ENCODE assay signal across 25 mouse cellular contexts in genomic region chr9:60092428-60092827, GRCm38 (mm10).
DNase-seq lines count a peak whose midpoint lies in the region; ATAC-seq and TF ChIP-seq lines count a peak whose summit lies in the region.
"Had no signal": no experiment of that assay in that cellular context is flagged by ENCODE, and none has a peak within 500 bp of the region (broad histone marks: within the 10 kb centered on the region; RNA-seq: fewer than 3 reads in every experiment).

No protein-coding gene starts in this region.

- WGBS in embryonic facial prominence, embryonic 12.5 days, result 31% methylated on average over 5 of the region's 5 CpGs
- 40% methylated on average over 5 of the region's 5 CpGs for WGBS in embryonic facial prominence, embryonic 10.5 days
- 11% methylated on average over 5 of the region's 5 CpGs for WGBS in limb, embryonic 11.5 days
- WGBS in limb, embryonic 14.5 days, result 6% methylated on average over 5 of the region's 5 CpGs

- no peaks in the 10 kb centered on the region for H3K27me3 ChIP-seq in embryonic facial prominence, embryonic 12.5 days
- H3K27me3 ChIP-seq in embryonic facial prominence, embryonic 10.5 days (replicated peaks; ENCODE audit: low read depth, poor library complexity, severe bottlenecking), result no peaks in the 10 kb centered on the region
- no peaks in the 10 kb centered on the region for H3K27me3 ChIP-seq in limb, embryonic 11.5 days (ENCODE audit: control insufficient read depth, insufficient read depth, low read length)
- H3K27me3 ChIP-seq in limb, embryonic 14.5 days (ENCODE audit: control insufficient read depth, insufficient read depth, low read length), result no peaks in the 10 kb centered on the region
- H3K27me3 ChIP-seq: forebrain, embryonic 12.5 days; forebrain, embryonic 15.5 days; heart, embryonic 12.5 days; heart, embryonic 15.5 days; hindbrain, embryonic 13.5 days; intestine, embryonic 15.5 days; Patski had no signal

- DNase-seq in embryonic facial prominence, embryonic 10.5 days (ENCODE audit: low spot score), result no peak
- peak; percentile 52 for DNase-seq in limb, embryonic 11.5 days (ENCODE audit: low spot score)
- no peak for DNase-seq in limb, embryonic 14.5 days (ENCODE audit: low spot score)
- DNase-seq in Muller cell, postnatal 12 days (ENCODE audit: inconsistent ontology term), result no peak
- no peak for DNase-seq in lung, postnatal 36 days
- DNase-seq: adrenal gland, postnatal 10 days; cerebellum, adult 11 months; cerebellum, adult 2 months; cerebellum, adult 9-11 months; cerebellum, postnatal 25 days; gastrocnemius, postnatal 10 days; gastrocnemius, postnatal 36 days; heart, postnatal 10 days; heart, postnatal 36 days had no signal

- no peak overlapping the region for H3K4me3 ChIP-seq in embryonic facial prominence, embryonic 12.5 days
- no peak overlapping the region for H3K4me3 ChIP-seq in embryonic facial prominence, embryonic 10.5 days
- H3K4me3 ChIP-seq in limb, embryonic 11.5 days (ENCODE audit: low read depth, low read length), result no peak overlapping the region
- H3K4me3 ChIP-seq in limb, embryonic 14.5 days (replicated peaks; ENCODE audit: low read length), result no peak overlapping the region
- H3K4me3 ChIP-seq: erythroblast, embryonic 14.5 days; forebrain, embryonic 12.5 days; forebrain, embryonic 15.5 days; heart, embryonic 12.5 days; heart, embryonic 15.5 days; hindbrain, embryonic 10.5 days; hindbrain, embryonic 13.5 days; intestine, embryonic 15.5 days had no signal

- no peak overlapping the region for H3K27ac ChIP-seq in embryonic facial prominence, embryonic 12.5 days
- no peak overlapping the region for H3K27ac ChIP-seq in embryonic facial prominence, embryonic 10.5 days (replicated peaks)
- H3K27ac ChIP-seq in limb, embryonic 11.5 days (replicated peaks; ENCODE audit: low read depth, low read length), result peak overlapping the region; percentile 67
- no peak overlapping the region for H3K27ac ChIP-seq in limb, embryonic 14.5 days (replicated peaks; ENCODE audit: low read depth, low read length)
- H3K27ac ChIP-seq: forebrain, embryonic 12.5 days; forebrain, embryonic 15.5 days; heart, embryonic 15.5 days; hindbrain, embryonic 10.5 days; hindbrain, embryonic 13.5 days; intestine, embryonic 15.5 days had no signal

- no peak for ATAC-seq in embryonic facial prominence, embryonic 12.5 days (ENCODE audit: insufficient number of reproducible peaks, insufficient read depth, low FRiP score, low TSS enrichment)
- no peak for ATAC-seq in limb, embryonic 11.5 days (ENCODE audit: insufficient number of reproducible peaks, low FRiP score, low TSS enrichment, low read depth)
- ATAC-seq in limb, embryonic 14.5 days (ENCODE audit: low FRiP score, low read depth), result no peak
- ATAC-seq: forebrain, embryonic 15.5 days; hindbrain, embryonic 16.5 days; intestine, embryonic 15.5 days; Patski had no signal

- no peaks in the 10 kb centered on the region for H3K9me3 ChIP-seq in embryonic facial prominence, embryonic 12.5 days
- no peaks in the 10 kb centered on the region for H3K9me3 ChIP-seq in embryonic facial prominence, embryonic 10.5 days
- no peaks in the 10 kb centered on the region for H3K9me3 ChIP-seq in limb, embryonic 11.5 days (ENCODE audit: control insufficient read depth, low read length)
- no peaks in the 10 kb centered on the region for H3K9me3 ChIP-seq in limb, embryonic 14.5 days (ENCODE audit: control insufficient read depth, low read length)
- H3K9me3 ChIP-seq: forebrain, embryonic 12.5 days; forebrain, embryonic 15.5 days; heart, embryonic 12.5 days; heart, embryonic 15.5 days; hindbrain, embryonic 10.5 days; hindbrain, embryonic 13.5 days; intestine, embryonic 15.5 days had no signal

- H3K4me2 ChIP-seq in embryonic facial prominence, embryonic 12.5 days (replicated peaks), result peak overlapping the region; percentile 20; the same call in 1 of the 2 replicates
- no peak overlapping the region for H3K4me2 ChIP-seq in limb, embryonic 11.5 days (ENCODE audit: low read depth, severe bottlenecking)
- H3K4me2 ChIP-seq in limb, embryonic 14.5 days (replicated peaks; ENCODE audit: low read depth, low read length, severe bottlenecking), result peak overlapping the region; percentile 17; the same call in 1 of the 2 replicates
- H3K4me2 ChIP-seq: forebrain, embryonic 12.5 days; forebrain, embryonic 15.5 days; heart, embryonic 12.5 days; heart, embryonic 15.5 days; hindbrain, embryonic 13.5 days; intestine, embryonic 15.5 days had no signal

- no peak for TF ChIP-seq POLR2A in limb, embryonic 14.5 days (IDR thresholded peaks at IDR 0.05; ENCODE audit: borderline replicate concordance, extremely low read depth, insufficient read depth, insufficient read length)

- H3K9ac ChIP-seq in embryonic facial prominence, embryonic 12.5 days, result no peak overlapping the region
- no peak overlapping the region for H3K9ac ChIP-seq in limb, embryonic 11.5 days (ENCODE audit: low read length)
- H3K9ac ChIP-seq in limb, embryonic 14.5 days (ENCODE audit: low read depth, low read length, severe bottlenecking), result no peak overlapping the region
- H3K9ac ChIP-seq: forebrain, embryonic 12.5 days; forebrain, embryonic 15.5 days; heart, embryonic 12.5 days; heart, embryonic 15.5 days; hindbrain, embryonic 13.5 days; intestine, embryonic 15.5 days had no signal

- no peaks in the 10 kb centered on the region for H3K36me3 ChIP-seq in embryonic facial prominence, embryonic 12.5 days
- no peaks in the 10 kb centered on the region for H3K36me3 ChIP-seq in embryonic facial prominence, embryonic 10.5 days (replicated peaks)
- H3K36me3 ChIP-seq in limb, embryonic 11.5 days (ENCODE audit: control insufficient read depth, insufficient read depth, low read length), result no peaks in the 10 kb centered on the region
- H3K36me3 ChIP-seq in limb, embryonic 14.5 days (ENCODE audit: control insufficient read depth, insufficient read depth, low read length), result no peaks in the 10 kb centered on the region
- H3K36me3 ChIP-seq: forebrain, embryonic 12.5 days; forebrain, embryonic 15.5 days; heart, embryonic 12.5 days; heart, embryonic 15.5 days; hindbrain, embryonic 10.5 days; hindbrain, embryonic 13.5 days; intestine, embryonic 15.5 days had no signal

- H3K4me1 ChIP-seq in embryonic facial prominence, embryonic 12.5 days, result peaks cover 9% of the 10 kb centered on the region
- H3K4me1 ChIP-seq in embryonic facial prominence, embryonic 10.5 days, result peaks cover 37% of the 10 kb centered on the region
- H3K4me1 ChIP-seq in limb, embryonic 11.5 days (ENCODE audit: control insufficient read depth, insufficient read depth, low read length), result peaks cover 26% of the 10 kb centered on the region
- peaks cover 28% of the 10 kb centered on the region for H3K4me1 ChIP-seq in limb, embryonic 14.5 days (ENCODE audit: control insufficient read depth, insufficient read depth, low read length)
- H3K4me1 ChIP-seq: hindbrain, embryonic 13.5 days; intestine, embryonic 15.5 days had no signal
